Mouse (Mus musculus) heart, adult 10 weeks (tissue): ENCODE data around the gene Kyat3. TPM values are rescaled to one million over a fixed set of nuclear protein-coding genes. Genes with fewer than 3 reads are reported as not detected.

Experiments used
- polyA plus RNA-seq: library from polyadenylated mRNA; stranded (reverse); fragments of 350-450 nt; fragmentation: Illumina TruSeq; extraction: RNeasy Lipid Tissue Mini Kit (QIAGEN cat#74804); gene quantifications from one replicate; pipeline ENCODE4 v1.2.3, GENCODE M21; 2014; ENCODE audit warnings: low read depth, low replicate concordance

The Kyat3 gene
- 45.7 TPM for polyA plus RNA-seq

DNA sequence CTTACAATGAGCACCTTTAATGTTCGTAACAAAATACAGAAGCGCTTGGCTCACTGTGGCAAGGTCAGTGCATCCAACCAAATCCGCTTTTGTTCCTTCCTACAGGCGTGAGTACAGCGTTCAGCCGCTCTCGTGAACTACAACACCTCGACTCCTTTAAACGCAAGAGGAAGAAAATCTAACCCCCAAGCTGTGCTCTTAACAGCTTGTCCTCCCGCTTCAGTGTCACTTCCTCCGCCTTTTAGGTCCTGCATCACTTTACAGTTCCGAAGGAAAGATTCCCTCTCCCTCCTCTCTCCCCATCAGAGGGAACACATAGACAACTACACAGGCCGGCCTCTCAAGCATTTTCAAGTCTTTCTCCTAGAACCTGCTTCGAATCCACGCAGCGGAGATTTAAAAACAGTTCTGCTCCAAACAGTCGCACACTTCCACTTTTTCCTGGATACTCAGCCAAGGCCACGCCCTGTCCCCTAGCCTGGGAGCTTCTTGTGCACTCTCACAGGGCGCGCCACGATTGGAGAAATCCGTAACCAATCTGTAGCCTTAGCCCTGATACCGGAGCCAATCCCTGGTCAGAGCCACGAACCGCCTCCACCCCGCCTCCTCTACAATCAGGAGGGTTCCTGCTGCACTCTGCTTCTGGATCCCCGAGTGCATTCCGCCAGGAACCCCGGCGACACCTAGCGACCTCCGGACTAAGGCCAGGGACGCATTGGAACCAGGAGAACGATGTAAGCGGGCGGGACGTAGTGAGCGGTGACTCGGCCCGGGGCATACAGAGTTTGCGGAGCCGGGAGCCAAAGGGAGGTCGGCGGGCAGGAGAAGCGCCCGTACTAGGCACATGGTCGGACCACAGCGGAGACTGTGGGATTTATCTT, at the start of gene Kyat3:
TSS of gene Kyat3 (plus strand) at position 610 of the 881 bp plus-strand sequence.

DNA sequence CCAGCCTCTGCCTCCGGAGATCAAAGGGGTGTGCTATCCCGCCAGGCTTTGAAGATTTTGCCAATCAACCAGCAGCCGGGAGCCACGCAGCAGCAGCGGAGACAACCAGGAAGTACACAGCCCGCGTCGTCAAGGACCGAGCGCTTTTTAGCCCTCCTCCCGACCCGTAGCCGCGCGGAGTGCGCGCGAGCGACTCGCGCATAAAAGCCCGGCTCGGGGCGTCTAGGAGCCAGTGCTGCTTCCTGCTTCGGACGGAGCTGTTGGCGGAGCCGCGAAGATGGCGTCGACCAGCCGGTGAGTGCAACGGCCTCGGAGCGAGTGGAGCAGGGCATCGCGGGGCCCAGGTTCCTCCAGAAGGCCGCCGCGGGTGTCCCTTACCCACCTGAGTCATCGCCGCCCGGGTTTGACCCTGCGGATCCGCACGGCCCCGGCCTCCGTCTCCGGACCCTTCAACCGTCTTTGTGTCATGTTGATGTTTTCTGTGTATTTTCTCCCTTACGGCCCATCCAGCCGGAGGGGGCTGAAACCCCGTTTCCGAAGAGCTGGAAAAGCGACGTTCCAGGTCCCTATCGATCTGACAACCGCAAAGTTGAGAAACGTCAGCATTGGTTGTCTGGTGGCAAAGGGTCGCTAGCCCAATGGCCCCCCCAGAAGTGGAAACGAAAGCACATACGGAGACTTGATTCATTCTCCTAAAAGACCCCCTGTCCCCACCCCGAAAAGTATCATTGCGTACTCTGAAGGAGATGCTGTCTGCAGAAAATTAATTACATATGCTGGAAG, 64.3 kb downstream of the Kyat3 start, which contains the start of gene Gtf2b:
TSS of gene Gtf2b (plus strand) at position 51 of the 783 bp plus-strand sequence.

Other genes with a start within 250 kb of the Kyat3 start
- gene Gbp5, start 207.1 kb upstream of the Kyat3 start, polyA plus RNA-seq: 6.3 TPM
- gene Gbp7, start 170.7 kb upstream of the Kyat3 start, polyA plus RNA-seq: 9.1 TPM
- 12.1 TPM for gene Gbp3, start 141.0 kb upstream of the Kyat3 start, polyA plus RNA-seq
- not detected for gene Gbp2b, start 106.2 kb upstream of the Kyat3 start, polyA plus RNA-seq
- 17.9 TPM for gene Gbp2, start 80.4 kb upstream of the Kyat3 start, polyA plus RNA-seq
- gene Gtf2b, start 64.0 kb downstream of the Kyat3 start, polyA plus RNA-seq: 26.1 TPM
- gene Pkn2, start 181.0 kb downstream of the Kyat3 start, polyA plus RNA-seq: 20.1 TPM